Mouse (Mus musculus) stomach, postnatal 0 days (tissue): ENCODE results near the gene Dlgap4. TPM values are rescaled to one million over a fixed set of nuclear protein-coding genes. Genes with fewer than 3 reads are reported as not detected.

Source experiments
- ATAC-seq: fragments of 200-750 bp; cut with Nextera tagmentation; 2 replicates; pipeline ENCODE4 v1.8.0; 2017; ENCODE audit not compliant: low FRiP score, low TSS enrichment
- DNase-seq: peaks from one replicate; pipeline ENCODE4 v3.0.0-alpha.2; 2016; ENCODE audit warnings: low spot score
- H3K27ac ChIP-seq: fragments of 300-500 bp; sonication (generic); replicated peaks from 2 replicates; pipeline ENCODE4 v1.5.1; 2014; ENCODE audit warnings: mild to moderate bottlenecking, control low read depth
- H3K27me3 ChIP-seq: fragments of 300-500 bp; sonication (generic); 2 replicates; pipeline ENCODE4 v1.6.1; 2014; ENCODE audit warnings: low read length; ENCODE audit not compliant: control insufficient read depth, insufficient read depth
- H3K36me3 ChIP-seq: fragments of 300-500 bp; sonication (generic); 2 replicates; pipeline ENCODE4 v1.6.1; 2014; ENCODE audit warnings: low read length, mixed read lengths; ENCODE audit not compliant: control insufficient read depth, insufficient read depth
- H3K4me1 ChIP-seq: fragments of 300-500 bp; sonication (generic); replicated peaks from 2 replicates; pipeline ENCODE4 v1.6.1; 2014; ENCODE audit warnings: antibody characterized with exemption; ENCODE audit not compliant: control insufficient read depth, insufficient read depth
- H3K4me2 ChIP-seq: fragments of 300-500 bp; sonication (generic); replicated peaks from 2 replicates; pipeline ENCODE4 v1.6.1; 2014; ENCODE audit warnings: low read depth, mild to moderate bottlenecking, control low read depth, moderate library complexity
- H3K4me3 ChIP-seq: fragments of 300-500 bp; sonication (generic); 2 replicates; pipeline ENCODE4 v1.5.1; 2014; ENCODE audit warnings: low read depth, low read length, control low read depth
- H3K9ac ChIP-seq: fragments of 300-500 bp; sonication (generic); 2 replicates; pipeline ENCODE4 v1.6.1; 2014; ENCODE audit warnings: mild to moderate bottlenecking, low read length, control low read depth, mixed read lengths
- H3K9me3 ChIP-seq: fragments of 300-500 bp; sonication (generic); 2 replicates; pipeline ENCODE4 v1.6.1; 2016; ENCODE audit warnings: low read length; ENCODE audit not compliant: control insufficient read depth
- CTCF ChIP-seq: IDR thresholded peaks from 2 replicates; pipeline ENCODE4 v1.5.1; 2016; ENCODE audit warnings: antibody characterized with exemption, low read depth, mild to moderate bottlenecking, moderate library complexity
- EP300 ChIP-seq: optimal IDR thresholded peaks from 2 replicates; pipeline ENCODE3; 2016; ENCODE audit warnings: antibody characterized with exemption
- WGBS: fragments of 180-500 bp; shearing (Covaris S2); extraction: QIAGEN DNeasy Blood & Tissue Kit; methylation state at CpG from one replicate; pipeline ENCODE4 v1.1.7; 2014; 5-methylcytosine and 5-hydroxymethylcytosine counted together
- polyA plus RNA-seq: library from polyadenylated mRNA; unstranded; fragments of >200 nt; fragmentation: Nextera tagmentation; extraction: Ambion mirVana; gene quantifications from 2 replicates; pipeline ENCODE4 v1.2.1, GENCODE M21; 2015

Dlgap4 gene
- polyA plus RNA-seq, 1 experiment from 2014 or later, result 50.7 TPM

GRCm38 (mm10) chr2:156769274-156769673 lies 155.8 kb downstream of the Dlgap4 start:
- Histone ChIP-seq H3K27ac (no peak overlapping the region), H3K4me1 (no peaks in the 10 kb centered on the region), H3K4me2 (no peak overlapping the region), H3K9me3 (no peaks in the 10 kb centered on the region), H3K9ac (no peak overlapping the region), H3K27me3 (no peaks in the 10 kb centered on the region), H3K36me3 (no peaks in the 10 kb centered on the region), H3K4me3 (no peak overlapping the region)
- TF ChIP-seq EP300 (no peak), CTCF (no peak)
- DNase-seq (peak; percentile 11), ATAC-seq (no peak)
- 52% methylated on average over 12 of the region's 12 CpGs for WGBS

GRCm38 (mm10) chr2:156773470-156773869 lies 160.0 kb downstream of the Dlgap4 start:
- H3K4me3 ChIP-seq, result no peak overlapping the region
- no peak overlapping the region for H3K9ac ChIP-seq
- TF ChIP-seq EP300, result no peak
- TF ChIP-seq CTCF, result no peak
- no peaks in the 10 kb centered on the region for H3K36me3 ChIP-seq
- H3K4me1 ChIP-seq, result no peaks in the 10 kb centered on the region
- ATAC-seq, result no peak
- no peaks in the 10 kb centered on the region for H3K27me3 ChIP-seq
- no peaks in the 10 kb centered on the region for H3K9me3 ChIP-seq
- no peak overlapping the region for H3K27ac ChIP-seq
- no peak overlapping the region for H3K4me2 ChIP-seq
- DNase-seq, result peak; percentile 8

GRCm38 (mm10) chr2:156774035-156774737 lies 160.7 kb downstream of the Dlgap4 start:
- Histone ChIP-seq H3K9me3 (no peaks in the 10 kb centered on the region), H3K9ac (peak overlapping the region; percentile 87), H3K27me3 (no peaks in the 10 kb centered on the region), H3K27ac (peak overlapping the region; percentile 95), H3K4me1 (no peaks in the 10 kb centered on the region), H3K36me3 (no peaks in the 10 kb centered on the region), H3K4me3 (peak overlapping the region; percentile 58), H3K4me2 (peak overlapping the region; percentile 54)
- DNase-seq (peak; percentile 13), ATAC-seq (peak; percentile 50; the same call in 1 of the 2 replicates)
- no peak for TF ChIP-seq CTCF
- no peak for TF ChIP-seq EP300
- WGBS, result 64% methylated on average over 13 of the region's 13 CpGs

GRCm38 (mm10) chr2:156774738-156775454 lies 161.4 kb downstream of the Dlgap4 start, which contains the start of gene Myl9:
TSS of gene Myl9 (plus strand) at chr2:156775420.
- no peaks in the 10 kb centered on the region for H3K36me3 ChIP-seq
- TF ChIP-seq EP300 (peak; percentile 86), CTCF (no peak)
- H3K27me3 ChIP-seq, result no peaks in the 10 kb centered on the region
- 5% methylated on average over 28 of the region's 28 CpGs for WGBS
- H3K4me2 ChIP-seq, result peak within 1 kb of the TSS; percentile 54
- H3K4me1 ChIP-seq, result no peaks in the 10 kb centered on the region
- H3K9me3 ChIP-seq, result no peaks in the 10 kb centered on the region
- DNase-seq (peak; percentile 76), ATAC-seq (peak; percentile 88)
- H3K27ac ChIP-seq, result peak within 1 kb of the TSS; percentile 95
- peak within 1 kb of the TSS; percentile 87 for H3K9ac ChIP-seq
- H3K4me3 ChIP-seq, result peak within 1 kb of the TSS; percentile 58

GRCm38 (mm10) chr2:156775455-156776435 lies 162.2 kb downstream of the Dlgap4 start:
- WGBS, result 22% methylated on average over 17 of the region's 17 CpGs
- Histone ChIP-seq H3K9me3 (no peaks in the 10 kb centered on the region), H3K27me3 (no peaks in the 10 kb centered on the region), H3K4me1 (no peaks in the 10 kb centered on the region), H3K36me3 (0 out of 2 replicates have a peak, but pooled peaks cover 2% of the 10 kb centered on the region), H3K4me3 (peak overlapping the region; percentile 58), H3K27ac (peak overlapping the region; percentile 95), H3K9ac (peak overlapping the region; percentile 87), H3K4me2 (peak overlapping the region; percentile 54)
- TF ChIP-seq EP300, result no peak
- TF ChIP-seq CTCF, result no peak
- DNase-seq (peak; percentile 12), ATAC-seq (no peak)
